Mouse (Mus musculus): Measurements from ENCODE around the gene Slc11a2. TPM values are rescaled to one million over a fixed set of nuclear protein-coding genes. Genes with fewer than 3 reads are reported as not detected.
A peak's percentile ranks its signal among the peaks of the same experiment; 100 is the strongest.

Slc11a2 gene
- polyA plus RNA-seq, 1 experiment from 2014 or later: 22.3 TPM

DNA sequence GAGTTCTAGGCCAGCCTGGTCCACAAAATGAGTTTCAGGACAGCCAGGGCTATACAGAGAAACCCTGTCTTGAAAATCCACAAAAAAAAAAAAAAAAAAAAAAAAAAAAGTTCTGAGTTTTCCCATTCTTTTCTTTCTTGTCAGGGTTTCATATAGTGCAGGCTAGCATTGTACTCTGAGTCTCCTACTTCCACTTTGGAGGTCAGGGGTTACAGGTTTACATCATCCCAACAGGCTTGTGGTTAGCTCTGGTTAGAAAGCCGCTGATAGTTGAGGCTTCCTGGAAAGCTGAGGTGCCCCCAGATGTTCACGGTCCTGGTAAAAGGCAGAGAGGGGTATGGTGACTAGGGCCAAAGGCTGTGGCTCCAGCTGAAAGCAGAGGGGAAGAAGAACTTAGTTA lies 22.0 kb upstream of the Slc11a2 start:
- no peaks in the 10 kb centered on the region for H3K27me3 ChIP-seq (ENCODE audit: control insufficient read depth, insufficient read depth, low read depth, low read length)
- H3K36me3 ChIP-seq (ENCODE audit: control insufficient read depth, insufficient read depth, low read length): no peaks in the 10 kb centered on the region
- no peak for ATAC-seq (ENCODE audit: low read depth)
- H3K4me1 ChIP-seq (replicated peaks; ENCODE audit: control insufficient read depth, insufficient read depth, low read length): peaks cover 6% of the 10 kb centered on the region; the same call in 1 of the 2 replicates
- H3K4me3 ChIP-seq (ENCODE audit: low read length): no peak overlapping the region
- H3K4me2 ChIP-seq (ENCODE audit: low read depth, low read length): no peak overlapping the region
- 74% methylated on average over 2 of the region's 2 CpGs for WGBS
- no peak overlapping the region for H3K27ac ChIP-seq (ENCODE audit: low read length)
- H3K9me3 ChIP-seq (ENCODE audit: control insufficient read depth, low read length): no peaks in the 10 kb centered on the region
- H3K9ac ChIP-seq (ENCODE audit: low read length): no peak overlapping the region

DNA sequence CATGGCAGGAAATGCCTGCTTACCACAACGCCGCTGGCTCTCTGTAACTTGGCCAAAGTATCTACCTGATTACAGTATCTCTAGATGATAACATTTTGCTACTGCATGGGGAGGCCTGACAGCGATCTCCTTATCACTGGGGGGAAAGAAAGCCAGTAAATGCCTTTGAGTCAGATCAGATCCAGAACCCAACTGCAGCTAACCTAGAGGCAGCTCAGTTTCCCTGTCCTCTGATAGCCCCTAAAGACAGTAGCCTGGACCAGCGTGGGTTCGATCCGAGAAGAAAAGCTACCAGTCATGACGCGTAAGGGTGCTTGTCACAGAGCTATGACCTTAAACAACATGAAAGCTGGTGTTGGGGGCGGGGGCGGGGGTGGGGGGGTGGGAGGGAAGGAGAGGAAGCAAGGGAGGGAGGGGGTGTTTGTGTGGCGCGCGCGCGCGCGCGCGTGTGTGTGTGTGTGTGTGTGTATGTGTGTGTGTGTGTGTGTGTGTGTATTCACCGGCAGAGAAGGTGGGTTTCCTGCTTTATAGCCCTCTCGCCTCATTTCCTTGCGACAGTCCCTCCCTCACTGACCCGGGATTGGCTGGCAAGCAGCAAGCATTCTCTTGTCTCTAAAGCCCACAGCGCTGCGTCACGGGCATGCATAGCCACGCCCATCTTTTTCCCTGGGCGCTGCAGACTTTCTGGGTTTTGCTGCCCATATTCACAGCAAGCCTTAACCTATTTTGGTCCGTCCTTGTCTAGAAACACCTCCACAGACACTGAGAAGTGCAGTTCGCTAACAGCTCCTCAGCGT lies 18.5 kb upstream of the Slc11a2 start:
- peak overlapping the region; percentile 92 for H3K27ac ChIP-seq (ENCODE audit: low read length)
- ATAC-seq (ENCODE audit: low read depth): peak; percentile 99
- H3K27me3 ChIP-seq (ENCODE audit: control insufficient read depth, insufficient read depth, low read depth, low read length): no peaks in the 10 kb centered on the region
- H3K4me2 ChIP-seq (ENCODE audit: low read depth, low read length): peak overlapping the region; percentile 88
- peak overlapping the region; percentile 77 for H3K9ac ChIP-seq (ENCODE audit: low read length)
- WGBS: 2% methylated on average over 20 of the region's 31 CpGs
- peaks cover 6% of the 10 kb centered on the region; the same call in 1 of the 2 replicates for H3K4me1 ChIP-seq (replicated peaks; ENCODE audit: control insufficient read depth, insufficient read depth, low read length)
- H3K36me3 ChIP-seq (ENCODE audit: control insufficient read depth, insufficient read depth, low read length): no peaks in the 10 kb centered on the region
- H3K4me3 ChIP-seq (ENCODE audit: low read length): peak overlapping the region; percentile 54
- H3K9me3 ChIP-seq (ENCODE audit: control insufficient read depth, low read length): no peaks in the 10 kb centered on the region

DNA sequence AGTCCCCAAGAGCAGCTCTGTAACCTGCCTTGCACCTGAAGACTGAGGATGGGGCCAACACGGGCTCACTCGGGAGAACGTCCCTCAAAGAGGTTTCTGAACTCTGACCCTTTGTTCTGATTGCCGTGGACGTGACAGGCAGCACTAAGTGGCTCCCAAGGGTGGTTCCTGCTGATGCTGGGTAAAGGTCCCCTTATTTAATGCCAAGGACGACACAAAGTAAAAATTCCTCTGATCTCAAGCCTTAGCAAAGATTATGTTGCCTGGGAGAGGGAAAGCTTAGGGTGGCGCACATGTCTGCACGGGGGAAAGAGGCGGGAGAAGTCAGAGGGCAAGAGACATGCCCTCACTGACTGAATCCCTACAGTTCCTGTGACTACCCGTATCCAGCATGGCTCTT lies 11.6 kb upstream of the Slc11a2 start:
- no peak for ATAC-seq (ENCODE audit: low read depth)
- H3K27ac ChIP-seq (ENCODE audit: low read length): no peak overlapping the region
- H3K36me3 ChIP-seq (ENCODE audit: control insufficient read depth, insufficient read depth, low read length): no peaks in the 10 kb centered on the region
- H3K9me3 ChIP-seq (ENCODE audit: control insufficient read depth, low read length): no peaks in the 10 kb centered on the region
- H3K27me3 ChIP-seq (ENCODE audit: control insufficient read depth, insufficient read depth, low read depth, low read length): no peaks in the 10 kb centered on the region
- H3K4me1 ChIP-seq (replicated peaks; ENCODE audit: control insufficient read depth, insufficient read depth, low read length): no peaks in the 10 kb centered on the region
- H3K9ac ChIP-seq (ENCODE audit: low read length): no peak overlapping the region
- no peak overlapping the region for H3K4me2 ChIP-seq (ENCODE audit: low read depth, low read length)
- WGBS: 39% methylated on average over 10 of the region's 10 CpGs
- H3K4me3 ChIP-seq (ENCODE audit: low read length): no peak overlapping the region

DNA sequence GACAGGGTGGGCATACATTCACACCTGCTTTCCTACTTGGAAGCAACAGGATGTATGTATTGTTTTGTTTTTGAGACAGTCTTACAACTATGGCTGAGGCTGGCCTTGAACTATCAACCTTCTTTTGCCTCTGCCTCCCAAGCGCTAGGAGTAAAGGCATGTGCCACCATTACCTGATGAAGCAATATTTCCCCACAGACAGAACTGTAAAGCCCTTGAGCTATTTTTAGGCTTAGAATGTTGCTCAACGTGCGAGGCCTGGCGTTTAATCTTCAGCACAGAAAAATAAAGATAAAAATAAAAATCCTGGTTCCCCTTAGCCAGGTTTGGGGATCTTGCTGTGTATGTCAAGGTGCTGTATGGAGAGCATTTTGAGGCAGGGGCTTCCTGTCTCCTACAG lies 11.2 kb upstream of the Slc11a2 start:
- H3K9ac ChIP-seq (ENCODE audit: low read length): no peak overlapping the region
- no peaks in the 10 kb centered on the region for H3K27me3 ChIP-seq (ENCODE audit: control insufficient read depth, insufficient read depth, low read depth, low read length)
- H3K4me3 ChIP-seq (ENCODE audit: low read length): no peak overlapping the region
- no peak overlapping the region for H3K27ac ChIP-seq (ENCODE audit: low read length)
- H3K36me3 ChIP-seq (ENCODE audit: control insufficient read depth, insufficient read depth, low read length): no peaks in the 10 kb centered on the region
- 64% methylated on average over 4 of the region's 4 CpGs for WGBS
- H3K4me2 ChIP-seq (ENCODE audit: low read depth, low read length): no peak overlapping the region
- no peak for ATAC-seq (ENCODE audit: low read depth)
- H3K9me3 ChIP-seq (ENCODE audit: control insufficient read depth, low read length): no peaks in the 10 kb centered on the region
- H3K4me1 ChIP-seq (replicated peaks; ENCODE audit: control insufficient read depth, insufficient read depth, low read length): no peaks in the 10 kb centered on the region

DNA sequence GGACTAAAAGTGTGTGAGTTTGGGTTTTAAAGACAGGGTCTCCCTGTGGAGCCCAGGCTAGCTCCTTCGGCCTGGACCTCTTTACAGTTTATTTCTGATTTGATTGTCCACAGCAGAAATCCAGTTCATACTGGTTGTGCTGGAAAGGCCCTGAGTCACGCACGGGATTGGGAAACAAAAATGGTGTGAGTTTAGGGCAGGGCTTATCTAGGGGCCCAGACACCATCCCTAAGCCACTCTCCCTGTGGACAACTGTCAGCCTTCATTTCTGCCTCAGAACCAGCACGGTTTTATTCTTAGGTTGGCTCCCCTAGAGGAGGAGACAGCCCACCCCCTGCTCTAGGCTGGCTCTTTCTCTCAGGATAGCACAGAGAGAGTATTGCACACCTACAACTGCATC lies 8.4 kb upstream of the Slc11a2 start:
- H3K4me1 ChIP-seq (replicated peaks; ENCODE audit: control insufficient read depth, insufficient read depth, low read length): 0 out of 2 replicates have a peak, but pooled peaks cover 1% of the 10 kb centered on the region
- H3K4me2 ChIP-seq (ENCODE audit: low read depth, low read length): no peak overlapping the region
- H3K9me3 ChIP-seq (ENCODE audit: control insufficient read depth, low read length): no peaks in the 10 kb centered on the region
- ATAC-seq (ENCODE audit: low read depth): no peak
- H3K36me3 ChIP-seq (ENCODE audit: control insufficient read depth, insufficient read depth, low read length): no peaks in the 10 kb centered on the region
- no peak overlapping the region for H3K9ac ChIP-seq (ENCODE audit: low read length)
- 51% methylated on average over 4 of the region's 4 CpGs for WGBS
- no peak overlapping the region for H3K4me3 ChIP-seq (ENCODE audit: low read length)
- H3K27ac ChIP-seq (ENCODE audit: low read length): no peak overlapping the region
- H3K27me3 ChIP-seq (ENCODE audit: control insufficient read depth, insufficient read depth, low read depth, low read length): no peaks in the 10 kb centered on the region

DNA sequence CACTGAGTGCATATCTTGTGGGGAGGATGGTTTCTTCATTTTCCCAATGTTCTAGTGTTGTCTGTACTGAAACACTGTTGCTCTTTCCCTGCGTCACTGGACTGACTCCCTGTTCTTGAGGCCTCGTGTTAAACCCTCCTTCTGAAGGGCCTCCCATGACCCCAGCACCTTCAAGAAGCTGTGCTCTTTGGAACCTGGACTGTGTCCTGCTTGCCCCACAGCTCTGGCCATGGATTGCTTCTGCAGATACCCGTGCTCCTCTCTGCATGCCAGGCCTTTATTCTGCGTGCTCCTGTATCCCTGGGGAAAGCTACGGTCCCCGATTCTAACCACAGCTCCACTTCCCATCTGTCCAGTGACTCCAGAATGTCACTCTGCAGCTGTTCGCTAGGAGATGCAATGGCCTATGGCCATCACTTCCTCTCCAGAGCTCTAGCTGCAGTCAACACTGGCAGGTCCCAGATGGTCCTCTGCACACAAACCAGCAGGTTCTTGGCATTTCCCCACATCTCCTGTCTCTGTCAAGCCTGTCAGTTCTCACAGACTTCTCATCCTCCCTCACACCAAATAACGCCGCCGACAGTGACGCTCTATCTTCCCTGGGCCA lies 5.2 kb upstream of the Slc11a2 start:
- Histone ChIP-seq H3K4me2 (ENCODE audit: low read depth, low read length) (no peak overlapping the region), H3K9me3 (ENCODE audit: control insufficient read depth, low read length) (no peaks in the 10 kb centered on the region), H3K4me1 (replicated peaks; ENCODE audit: control insufficient read depth, insufficient read depth, low read length) (0 out of 2 replicates have a peak, but pooled peaks cover 2% of the 10 kb centered on the region), H3K27me3 (ENCODE audit: control insufficient read depth, insufficient read depth, low read depth, low read length) (peaks cover 6% of the 10 kb centered on the region), H3K4me3 (ENCODE audit: low read length) (no peak overlapping the region), H3K36me3 (ENCODE audit: control insufficient read depth, insufficient read depth, low read length) (no peaks in the 10 kb centered on the region), H3K9ac (ENCODE audit: low read length) (no peak overlapping the region), H3K27ac (ENCODE audit: low read length) (no peak overlapping the region)
- WGBS: 60% methylated on average over 11 of the region's 11 CpGs
- no peak for ATAC-seq (ENCODE audit: low read depth)

DNA sequence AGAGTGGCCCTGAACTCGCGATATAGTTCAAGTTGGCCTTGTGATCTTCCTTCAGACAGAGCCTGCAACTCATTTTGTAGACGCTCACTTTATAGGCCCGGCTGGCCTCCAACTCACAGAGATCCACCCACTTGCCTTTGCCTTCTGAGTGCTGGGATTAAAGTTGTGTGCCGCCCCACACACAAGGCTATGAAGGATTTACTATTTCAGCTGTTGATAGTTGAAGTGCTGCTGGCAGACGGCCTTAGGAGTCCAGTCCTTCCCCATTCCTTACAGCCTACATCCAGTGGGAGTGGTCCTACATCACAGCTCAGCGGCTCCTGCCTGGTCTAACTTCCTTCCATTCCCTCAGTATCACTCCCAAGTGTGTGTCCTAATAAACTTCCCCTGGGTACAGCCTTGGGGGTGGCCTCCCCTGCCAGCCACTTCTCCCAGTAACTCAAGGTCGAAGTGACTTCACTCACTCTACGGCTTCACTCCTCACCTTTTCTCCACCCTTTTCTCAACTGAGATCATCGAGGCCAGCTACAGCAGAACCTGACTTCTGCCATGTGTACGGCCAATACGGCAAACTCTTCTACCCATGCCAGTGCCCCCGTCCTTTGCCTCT lies 3.5 kb upstream of the Slc11a2 start:
- no peak overlapping the region for H3K4me2 ChIP-seq (ENCODE audit: low read depth, low read length)
- no peak overlapping the region for H3K9ac ChIP-seq (ENCODE audit: low read length)
- no peaks in the 10 kb centered on the region for H3K9me3 ChIP-seq (ENCODE audit: control insufficient read depth, low read length)
- no peaks in the 10 kb centered on the region for H3K36me3 ChIP-seq (ENCODE audit: control insufficient read depth, insufficient read depth, low read length)
- peaks cover 16% of the 10 kb centered on the region for H3K27me3 ChIP-seq (ENCODE audit: control insufficient read depth, insufficient read depth, low read depth, low read length)
- WGBS: 71% methylated on average over 13 of the region's 13 CpGs
- no peak overlapping the region for H3K27ac ChIP-seq (ENCODE audit: low read length)
- 0 out of 2 replicates have a peak, but pooled peaks cover 5% of the 10 kb centered on the region for H3K4me1 ChIP-seq (replicated peaks; ENCODE audit: control insufficient read depth, insufficient read depth, low read length)
- H3K4me3 ChIP-seq (ENCODE audit: low read length): no peak overlapping the region
- 0 out of 2 replicates have a peak, but pooled peaks have one; percentile 39 for ATAC-seq (ENCODE audit: low read depth)

DNA sequence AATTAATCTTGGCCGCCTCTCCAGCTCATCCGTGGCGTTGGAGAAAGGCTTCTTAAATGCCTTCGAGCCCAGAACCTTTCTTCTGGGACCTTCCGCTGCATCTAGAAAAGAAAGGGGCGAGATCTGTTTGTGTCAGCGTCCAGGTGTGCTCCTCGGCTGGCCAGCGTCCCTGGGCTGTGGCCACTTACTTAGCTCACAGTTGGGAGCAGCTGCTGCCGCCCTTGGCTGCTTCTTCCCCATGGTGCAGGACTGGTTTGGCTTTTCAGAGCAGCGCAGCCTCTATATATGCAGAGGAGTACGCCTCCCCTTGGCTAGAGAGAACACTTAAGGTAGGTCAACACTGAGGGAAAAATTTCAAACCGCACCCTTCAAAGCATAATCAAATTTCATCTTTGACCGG lies 956 bp downstream of the Slc11a2 start:
- Histone ChIP-seq H3K9me3 (ENCODE audit: control insufficient read depth, low read length) (no peaks in the 10 kb centered on the region), H3K4me3 (ENCODE audit: low read length) (peak overlapping the region; percentile 87), H3K4me2 (ENCODE audit: low read depth, low read length) (peak overlapping the region; percentile 92), H3K4me1 (replicated peaks; ENCODE audit: control insufficient read depth, insufficient read depth, low read length) (peaks cover 18% of the 10 kb centered on the region), H3K27me3 (ENCODE audit: control insufficient read depth, insufficient read depth, low read depth, low read length) (peaks cover 16% of the 10 kb centered on the region), H3K27ac (ENCODE audit: low read length) (peak overlapping the region; percentile 85), H3K36me3 (ENCODE audit: control insufficient read depth, insufficient read depth, low read length) (no peaks in the 10 kb centered on the region), H3K9ac (ENCODE audit: low read length) (peak overlapping the region; percentile 66)
- 3% methylated on average over 14 of the region's 14 CpGs for WGBS
- peak; percentile 43 for ATAC-seq (ENCODE audit: low read depth)

Data from lung, embryonic 16.5 days (tissue).